ENCODE assay signal across 9 mouse cellular contexts in genomic region chr6:128007241-128007701, GRCm38 (mm10).
DNase-seq lines count a peak whose midpoint lies in the region; ATAC-seq and TF ChIP-seq lines count a peak whose summit lies in the region.
"Had no signal": no experiment of that assay in that cellular context is flagged by ENCODE, and none has a peak within 500 bp of the region (broad histone marks: within the 10 kb centered on the region; RNA-seq: fewer than 3 reads in every experiment).

No protein-coding gene starts in this region.

- intact Hi-C loops in gastrocnemius, postnatal 14 days (cut with DNase I; ENCODE audit: low total_unique reads) = no loop called here

- TF ChIP-seq CTCF in brain, embryonic 14.5 days (IDR thresholded peaks at IDR 0.05; ENCODE audit: borderline replicate concordance, extremely low read depth, insufficient read depth, insufficient read length) = no peak

- peak; percentile 28 for DNase-seq in kidney, adult 9 months
- DNase-seq in kidney, adult 8-10 months = no peak
- DNase-seq in brain, embryonic 14.5 days (ENCODE audit: low read depth) = peak; percentile 54
- peak; percentile 69 for DNase-seq in gastrocnemius, postnatal 14 days
- DNase-seq in yolk sac, embryonic 10.5 days (ENCODE audit: low spot score) = no peak
- no peak for DNase-seq in frontal cortex, postnatal 10 days (ENCODE audit: low spot score in 2 of 2)
- DNase-seq in ovary, postnatal 36 days (ENCODE audit: low spot score) = no peak
- DNase-seq: liver, embryonic 13.5 days had no signal

- TF ChIP-seq POLR2A in brain, embryonic 14.5 days (IDR thresholded peaks at IDR 0.05; ENCODE audit: borderline replicate concordance, extremely low read depth, insufficient read depth, insufficient read length, poor library complexity, severe bottlenecking) = no peak

- 0 out of 2 replicates have a peak, but pooled peaks have one; percentile 20 for ATAC-seq in megakaryocyte, adult 5-6 weeks (ENCODE audit: poor library complexity, severe bottlenecking)

Comparison
In these comparisons a context has a peak if more than half of its experiments do, and no peak if none do; other contexts are left out.
1. DNase-seq: peak in kidney, adult 9 months (single experiment), brain, embryonic 14.5 days (single experiment) and gastrocnemius, postnatal 14 days (single experiment); none in kidney, adult 8-10 months (0 of 2), yolk sac, embryonic 10.5 days (single experiment), frontal cortex, postnatal 10 days (0 of 2) and ovary, postnatal 36 days (single experiment).